Mouse (Mus musculus): ENCODE measurements at regions not wholly inside any gene's neighbourhood (a gene's known extent, or its start where the extent isn't known, plus 50 kb on each side); places are given as distances from the start of the nearest gene placed in this dataset.

- no peak for DNase-seq (ENCODE audit: extremely low spot score, low spot score)
Observed at GRCm38 (mm10) chr10:126646587-126646986, 254.6 kb downstream of the Atp23 start.

- DNase-seq (ENCODE audit: extremely low spot score, low spot score): peak; percentile 24
Observed at GRCm38 (mm10) chr10:126641792-126642289, 259.3 kb downstream of the Atp23 start.

GRCm38 (mm10) chr10:126634731-126635130 is 266.4 kb downstream of the Atp23 start:
- DNase-seq (ENCODE audit: extremely low spot score, low spot score): no peak

GRCm38 (mm10) chr10:126628057-126628456 is 273.1 kb downstream of the Atp23 start:
- DNase-seq (ENCODE audit: extremely low spot score, low spot score): no peak

- DNase-seq (ENCODE audit: extremely low spot score, low spot score): peak; percentile 32
Observed at GRCm38 (mm10) chr10:126625466-126625865, 275.7 kb downstream of the Atp23 start.

GRCm38 (mm10) chr10:126620802-126621201 is 280.4 kb downstream of the Atp23 start:
- no peak for DNase-seq (ENCODE audit: extremely low spot score, low spot score)

- no peak for DNase-seq (ENCODE audit: extremely low spot score, low spot score)
Observed at GRCm38 (mm10) chr10:126619970-126620369, 281.2 kb downstream of the Atp23 start.

- no peak for DNase-seq (ENCODE audit: extremely low spot score, low spot score)
Observed at GRCm38 (mm10) chr10:126612226-126612625, 288.9 kb downstream of the Atp23 start.

GRCm38 (mm10) chr10:126610506-126610905 is 290.6 kb downstream of the Atp23 start:
- no peak for DNase-seq (ENCODE audit: extremely low spot score, low spot score)

- DNase-seq (ENCODE audit: extremely low spot score, low spot score): no peak
Observed at GRCm38 (mm10) chr10:126599686-126600085, 301.5 kb downstream of the Atp23 start.

GRCm38 (mm10) chr10:126568155-126568554 is 333.0 kb downstream of the Atp23 start:
- no peak for DNase-seq (ENCODE audit: extremely low spot score, low spot score)

- DNase-seq (ENCODE audit: extremely low spot score, low spot score): no peak
Observed at GRCm38 (mm10) chr10:126565326-126565725, 335.8 kb downstream of the Atp23 start.

- DNase-seq (ENCODE audit: extremely low spot score, low spot score): no peak
Observed at GRCm38 (mm10) chr10:126555080-126555479, 346.1 kb downstream of the Atp23 start.

- DNase-seq (ENCODE audit: extremely low spot score, low spot score): no peak
Observed at GRCm38 (mm10) chr10:126531950-126532349, 369.2 kb downstream of the Atp23 start.

GRCm38 (mm10) chr10:126531368-126531767 is 369.8 kb downstream of the Atp23 start:
- no peak for DNase-seq (ENCODE audit: extremely low spot score, low spot score)

GRCm38 (mm10) chr10:126528801-126529200 is 372.4 kb downstream of the Atp23 start:
- no peak for DNase-seq (ENCODE audit: extremely low spot score, low spot score)

- DNase-seq (ENCODE audit: extremely low spot score, low spot score): no peak
Observed at GRCm38 (mm10) chr10:126526186-126526585, 375.0 kb downstream of the Atp23 start.

GRCm38 (mm10) chr10:126521836-126522815 is 379.0 kb downstream of the Atp23 start:
- peak; percentile 38 for DNase-seq (ENCODE audit: extremely low spot score, low spot score)

GRCm38 (mm10) chr10:126520973-126521372 is 380.2 kb downstream of the Atp23 start:
- peak; percentile 44 for DNase-seq (ENCODE audit: extremely low spot score, low spot score)

GRCm38 (mm10) chr10:126513185-126513584 is 388.0 kb downstream of the Atp23 start:
- no peak for DNase-seq (ENCODE audit: extremely low spot score, low spot score)

GRCm38 (mm10) chr10:126511511-126511910 is 389.6 kb downstream of the Atp23 start:
- no peak for DNase-seq (ENCODE audit: extremely low spot score, low spot score)

- no peak for DNase-seq (ENCODE audit: extremely low spot score, low spot score)
Observed at GRCm38 (mm10) chr10:126505988-126506387, 395.2 kb downstream of the Atp23 start.
